Mouse (Mus musculus) lung, postnatal 0 days (tissue): ENCODE results near the gene Olfr1280. TPM values are rescaled to one million over a fixed set of nuclear protein-coding genes. Genes with fewer than 3 reads are reported as not detected.
"Not testable (repeated sequence)": the region's sequence is repeated elsewhere in the genome, so short reads cannot be mapped to it uniquely, and the experiment has no call there.

Source experiments
- ATAC-seq: fragments of 200-750 bp; cut with Nextera tagmentation; 2 replicates; pipeline ENCODE4 v1.8.0; 2017; ENCODE audit warnings: moderate library complexity
- DNase-seq: peaks from one replicate; pipeline ENCODE4 v3.0.0-alpha.2; 2016; ENCODE audit warnings: low spot score
- H3K27ac ChIP-seq: fragments of 300-500 bp; sonication (generic); 2 replicates; pipeline ENCODE4 v1.5.1; 2014; ENCODE audit warnings: antibody characterized with exemption, mild to moderate bottlenecking, low read length, mixed read lengths
- H3K27me3 ChIP-seq: fragments of 300-500 bp; sonication (generic); replicated peaks from 2 replicates; pipeline ENCODE4 v1.6.1; 2014; ENCODE audit warnings: low read length, mixed read lengths; ENCODE audit not compliant: insufficient read depth
- H3K36me3 ChIP-seq: fragments of 300-500 bp; sonication (generic); 2 replicates; pipeline ENCODE4 v1.6.1; 2014; ENCODE audit warnings: low read length, mixed read lengths; ENCODE audit not compliant: insufficient read depth
- H3K4me1 ChIP-seq: fragments of 300-500 bp; sonication (generic); 2 replicates; pipeline ENCODE4 v1.6.1; 2014; ENCODE audit warnings: antibody characterized with exemption, low read depth, low read length, mixed read lengths; ENCODE audit not compliant: insufficient read depth
- H3K4me2 ChIP-seq: fragments of 300-500 bp; sonication (generic); replicated peaks from 2 replicates; pipeline ENCODE4 v1.6.1; 2014; ENCODE audit warnings: low read depth, mild to moderate bottlenecking, low read length, moderate library complexity, mixed read lengths
- H3K4me3 ChIP-seq: fragments of 300-500 bp; sonication (generic); 2 replicates; pipeline ENCODE4 v1.5.1; 2014; ENCODE audit warnings: low read depth, low read length
- H3K9ac ChIP-seq: fragments of 300-500 bp; sonication (generic); replicated peaks from 2 replicates; pipeline ENCODE4 v1.6.1; 2014; ENCODE audit warnings: low read depth, mild to moderate bottlenecking
- H3K9me3 ChIP-seq: fragments of 300-500 bp; sonication (generic); 2 replicates; pipeline ENCODE4 v1.6.1; 2016; ENCODE audit warnings: low read length, mixed read lengths
- CTCF ChIP-seq: IDR thresholded peaks from 2 replicates; pipeline ENCODE4 v1.5.1; 2016; ENCODE audit warnings: antibody characterized with exemption, mild to moderate bottlenecking
- EP300 ChIP-seq: IDR thresholded peaks from 2 replicates; pipeline ENCODE4 v1.6.1; 2016; ENCODE audit warnings: antibody characterized with exemption, mild to moderate bottlenecking, control low read depth
- WGBS: fragments of 180-500 bp; shearing (Covaris S2); extraction: QIAGEN DNeasy Blood & Tissue Kit; methylation state at CpG from one replicate; pipeline ENCODE4 v1.1.7; 2014; 5-methylcytosine and 5-hydroxymethylcytosine counted together
- polyA plus RNA-seq: library from polyadenylated mRNA; unstranded; fragments of >200 nt; fragmentation: Nextera tagmentation; extraction: Ambion mirVana; gene quantifications from 2 replicates; pipeline ENCODE4 v1.2.1, GENCODE M21; 2015

The Olfr1280 gene
- polyA plus RNA-seq = not detected in 2 replicates

- ATAC-seq = no peak
- Histone ChIP-seq H3K4me1 (no peaks in the 10 kb centered on the region), H3K27me3 (no peaks in the 10 kb centered on the region), H3K9ac (no peak within 1 kb of the TSS), H3K36me3 (no peaks in the 10 kb centered on the region), H3K27ac (no peak within 1 kb of the TSS), H3K4me2 (no peak within 1 kb of the TSS), H3K4me3 (no peak within 1 kb of the TSS), H3K9me3 (no peaks in the 10 kb centered on the region)
- no peak for DNase-seq
- TF ChIP-seq EP300 = no peak
- no peak for TF ChIP-seq CTCF
These were observed at the start of gene Olfr1280 for GRCm38 (mm10) chr2:111313717-111314116. Gene Olfr1280, plus strand, starts transcription at chr2:111314017.

- no peaks in the 10 kb centered on the region for H3K27me3 ChIP-seq
- no peak within 1 kb of the TSS for H3K27ac ChIP-seq
- H3K4me3 ChIP-seq = no peak within 1 kb of the TSS
- H3K36me3 ChIP-seq = no peaks in the 10 kb centered on the region
- TF ChIP-seq CTCF (no peak), EP300 (no peak)
- H3K9ac ChIP-seq = no peak within 1 kb of the TSS
- 67% methylated on average over 2 of the region's 2 CpGs for WGBS
- ATAC-seq (no peak), DNase-seq (no peak)
- H3K4me1 ChIP-seq = no peaks in the 10 kb centered on the region
- H3K4me2 ChIP-seq = no peak within 1 kb of the TSS
- no peaks in the 10 kb centered on the region for H3K9me3 ChIP-seq
These were observed 39.8 kb upstream of the Olfr1280 start, which contains the start of gene Olfr1277 for GRCm38 (mm10) chr2:111274006-111274405. Gene Olfr1277, minus strand, starts transcription at chr2:111274106.

- ATAC-seq (no peak), DNase-seq (no peak)
- H3K9me3 ChIP-seq = no peaks in the 10 kb centered on the region
- no peaks in the 10 kb centered on the region for H3K27me3 ChIP-seq
- TF ChIP-seq CTCF = no peak
- TF ChIP-seq EP300 = no peak
- no peaks in the 10 kb centered on the region for H3K4me1 ChIP-seq
- H3K4me3 ChIP-seq = no peak within 1 kb of the TSS
- no peak within 1 kb of the TSS for H3K4me2 ChIP-seq
- H3K27ac ChIP-seq = no peak within 1 kb of the TSS
- H3K9ac ChIP-seq = no peak within 1 kb of the TSS
- no peaks in the 10 kb centered on the region for H3K36me3 ChIP-seq
These were observed 24.0 kb upstream of the Olfr1280 start, which contains the start of gene Olfr1278 for GRCm38 (mm10) chr2:111289836-111290235. Gene Olfr1278, plus strand, starts transcription at chr2:111290136.

GRCm38 (mm10) chr2:111298541-111298940, 15.3 kb upstream of the Olfr1280 start:
- DNase-seq = no peak
- H3K9ac ChIP-seq = no peak overlapping the region
- no peak overlapping the region for H3K4me3 ChIP-seq
- TF ChIP-seq CTCF (no peak), EP300 (no peak)
- no peak overlapping the region for H3K27ac ChIP-seq
- no peaks in the 10 kb centered on the region for H3K36me3 ChIP-seq
- no peaks in the 10 kb centered on the region for H3K4me1 ChIP-seq
- H3K27me3 ChIP-seq = no peaks in the 10 kb centered on the region
- no peak overlapping the region for H3K4me2 ChIP-seq
- no peaks in the 10 kb centered on the region for H3K9me3 ChIP-seq
- no peak for ATAC-seq

GRCm38 (mm10) chr2:111300374-111300773, 13.4 kb upstream of the Olfr1280 start, which contains the start of gene Olfr1279:
Gene Olfr1279, plus strand, starts transcription at chr2:111300635.
- no peak within 1 kb of the TSS for H3K27ac ChIP-seq
- no peaks in the 10 kb centered on the region for H3K9me3 ChIP-seq
- H3K9ac ChIP-seq = no peak within 1 kb of the TSS
- ATAC-seq = no peak
- H3K4me3 ChIP-seq = no peak within 1 kb of the TSS
- no peaks in the 10 kb centered on the region for H3K4me1 ChIP-seq
- no peak for DNase-seq
- H3K27me3 ChIP-seq = no peaks in the 10 kb centered on the region
- TF ChIP-seq EP300 = no peak
- no peak for TF ChIP-seq CTCF
- H3K4me2 ChIP-seq = no peak within 1 kb of the TSS
- no peaks in the 10 kb centered on the region for H3K36me3 ChIP-seq

- H3K27me3 ChIP-seq = no peaks in the 10 kb centered on the region
- WGBS = 53% methylated on average over 2 of the region's 2 CpGs
These were observed 12.4 kb downstream of the Olfr1280 start, which contains the start of gene Olfr1281 for GRCm38 (mm10) chr2:111326220-111326619. Gene Olfr1281, plus strand, starts transcription at chr2:111326520.

GRCm38 (mm10) chr2:111333721-111334120, 19.9 kb downstream of the Olfr1280 start:
- H3K27me3 ChIP-seq, H3K4me2 ChIP-seq, H3K4me1 ChIP-seq, ATAC-seq, H3K9me3 ChIP-seq, H3K36me3 ChIP-seq, H3K9ac ChIP-seq, DNase-seq, H3K27ac ChIP-seq, H3K4me3 ChIP-seq: not testable (repeated sequence)
- WGBS = 76% methylated on average over 5 of the region's 5 CpGs

More at GRCm38 (mm10) chr2:111326220-111326619, 12.4 kb downstream of the Olfr1280 start, which contains the start of gene Olfr1281:
- DNase-seq (no peak), ATAC-seq (no peak)
- Histone ChIP-seq H3K9me3 (no peaks in the 10 kb centered on the region), H3K27ac (no peak within 1 kb of the TSS), H3K36me3 (no peaks in the 10 kb centered on the region), H3K4me3 (no peak within 1 kb of the TSS), H3K4me1 (no peaks in the 10 kb centered on the region), H3K4me2 (no peak within 1 kb of the TSS), H3K9ac (no peak within 1 kb of the TSS)
- TF ChIP-seq EP300 (no peak), CTCF (no peak)
